Mouse (Mus musculus): ENCODE measurements around the gene Zfp239. TPM values are rescaled to one million over a fixed set of nuclear protein-coding genes. Genes with fewer than 3 reads are reported as not detected.

Zfp239 gene
- polyA plus RNA-seq, 1 experiment from 2014 or later, result 15.5 TPM

Other genes with a start within 250 kb of the Zfp239 start
- 162 and 163 TPM in 2 replicates for gene Zfp637, start 20.9 kb upstream of the Zfp239 start, polyA plus RNA-seq (2014; fragmentation: Nextera tagmentation; extraction: Ambion mirVana)
- gene Hnrnpf, start 38.2 kb downstream of the Zfp239 start, polyA plus RNA-seq (2014; fragmentation: Nextera tagmentation; extraction: Ambion mirVana), result 865 and 885 TPM in 2 replicates
- gene Fxyd4, start 75.6 kb downstream of the Zfp239 start, polyA plus RNA-seq (2014; fragmentation: Nextera tagmentation; extraction: Ambion mirVana), result 0.26 and 0.83 TPM in 2 replicates
- gene Rasgef1a, start 149.3 kb downstream of the Zfp239 start, polyA plus RNA-seq (2014; fragmentation: Nextera tagmentation; extraction: Ambion mirVana), result 0.24 and 0.31 TPM in 2 replicates

Measured in embryonic facial prominence, embryonic 11.5 days (tissue).